Mouse (Mus musculus): ENCODE data around the gene Atp6v1a. TPM values are rescaled to one million over a fixed set of nuclear protein-coding genes. Genes with fewer than 3 reads are reported as not detected.

Gene Atp6v1a
- polyA plus RNA-seq, 1 experiment from 2014 or later = 56.4 TPM

GRCm38 (mm10) chr16:44050139-44050538, 89.4 kb downstream of the Atp6v1a start:
- Histone ChIP-seq H3K9me3 (ENCODE audit: low read depth, low read length) (no peaks in the 10 kb centered on the region), H3K4me1 (ENCODE audit: insufficient read depth) (no peaks in the 10 kb centered on the region), H3K4me2 (no peak overlapping the region), H3K4me3 (ENCODE audit: low read depth, low read length) (no peak overlapping the region), H3K27me3 (ENCODE audit: insufficient read depth, low read length) (no peaks in the 10 kb centered on the region), H3K27ac (ENCODE audit: low read depth) (no peak overlapping the region), H3K36me3 (ENCODE audit: insufficient read depth) (no peaks in the 10 kb centered on the region), H3K9ac (no peak overlapping the region)
- ATAC-seq (ENCODE audit: insufficient read depth) = no peak
- TF ChIP-seq CTCF (IDR thresholded peaks at IDR 0.05; ENCODE audit: low read depth) = no peak
- no peak for DNase-seq
- 66% methylated on average over 5 of the region's 5 CpGs for WGBS

GRCm38 (mm10) chr16:44039112-44039511, 100.4 kb downstream of the Atp6v1a start:
- WGBS = 80% methylated on average over 4 of the region's 4 CpGs
- Histone ChIP-seq H3K4me1 (ENCODE audit: insufficient read depth) (no peaks in the 10 kb centered on the region), H3K9ac (no peak overlapping the region), H3K9me3 (ENCODE audit: low read depth, low read length) (no peaks in the 10 kb centered on the region), H3K4me2 (no peak overlapping the region), H3K4me3 (ENCODE audit: low read depth, low read length) (no peak overlapping the region), H3K36me3 (ENCODE audit: insufficient read depth) (no peaks in the 10 kb centered on the region), H3K27ac (ENCODE audit: low read depth) (no peak overlapping the region), H3K27me3 (ENCODE audit: insufficient read depth, low read length) (no peaks in the 10 kb centered on the region)
- ATAC-seq (ENCODE audit: insufficient read depth) (no peak), DNase-seq (no peak)
- peak; percentile 33; the same call in 1 of the 2 replicates for TF ChIP-seq CTCF (IDR thresholded peaks at IDR 0.05; ENCODE audit: low read depth)

Other genes starting within 250 kb of the Atp6v1a start
- 7.6 and 10.5 TPM in 2 replicates for gene Ccdc191, start 249.9 kb downstream of the Atp6v1a start, polyA plus RNA-seq (2014; fragmentation: Nextera tagmentation; extraction: Ambion mirVana)
- gene Qtrt2, start 212.9 kb downstream of the Atp6v1a start, polyA plus RNA-seq (2014; fragmentation: Nextera tagmentation; extraction: Ambion mirVana) = 39.5 and 43.0 TPM in 2 replicates
- gene Zdhhc23, start 159.9 kb downstream of the Atp6v1a start, polyA plus RNA-seq (2014; fragmentation: Nextera tagmentation; extraction: Ambion mirVana) = 2.1 TPM in 2 replicates
- 5.6 and 6.6 TPM in 2 replicates for gene Gramd1c, start 76.4 kb downstream of the Atp6v1a start, polyA plus RNA-seq (2014; fragmentation: Nextera tagmentation; extraction: Ambion mirVana)
- 79.0 and 82.6 TPM in 2 replicates for gene Naa50, start 125 bp upstream of the Atp6v1a start, polyA plus RNA-seq (2014; fragmentation: Nextera tagmentation; extraction: Ambion mirVana)
- gene Usf3, start 33.5 kb upstream of the Atp6v1a start, polyA plus RNA-seq (2014; fragmentation: Nextera tagmentation; extraction: Ambion mirVana) = 5.0 and 5.1 TPM in 2 replicates
- 0.20 and 0.26 TPM in 2 replicates for gene Sidt1, start 193.5 kb upstream of the Atp6v1a start, polyA plus RNA-seq (2014; fragmentation: Nextera tagmentation; extraction: Ambion mirVana)
- gene Spice1, start 207.4 kb upstream of the Atp6v1a start, polyA plus RNA-seq (2014; fragmentation: Nextera tagmentation; extraction: Ambion mirVana) = 30.6 and 33.5 TPM in 2 replicates